Mouse (Mus musculus) monocyte, adult 5-6 weeks (primary cell): ENCODE measurements around the gene Fuom. TPM values are rescaled to one million over a fixed set of nuclear protein-coding genes. Genes with fewer than 3 reads are reported as not detected.

ENCODE experiments used
- ATAC-seq: fragments of 153-309, 156-312 bp; replicated peaks from 2 replicates; pipeline ENCODE4 v1.8.0; 2017; ENCODE audit warnings: mild to moderate bottlenecking; ENCODE audit not compliant: low TSS enrichment, insufficient number of reproducible peaks, severe bottlenecking, poor library complexity, low FRiP score
- total RNA-seq: library from RNA; stranded (forward); fragments of 200-1000, 200-491, 200-594 nt; gene quantifications from 3 replicates; pipeline ENCODE4 v1.2.3, GENCODE M21; 2017

Fuom gene
- total RNA-seq, 1 experiment from 2014 or later = 2.8 TPM

DNA sequence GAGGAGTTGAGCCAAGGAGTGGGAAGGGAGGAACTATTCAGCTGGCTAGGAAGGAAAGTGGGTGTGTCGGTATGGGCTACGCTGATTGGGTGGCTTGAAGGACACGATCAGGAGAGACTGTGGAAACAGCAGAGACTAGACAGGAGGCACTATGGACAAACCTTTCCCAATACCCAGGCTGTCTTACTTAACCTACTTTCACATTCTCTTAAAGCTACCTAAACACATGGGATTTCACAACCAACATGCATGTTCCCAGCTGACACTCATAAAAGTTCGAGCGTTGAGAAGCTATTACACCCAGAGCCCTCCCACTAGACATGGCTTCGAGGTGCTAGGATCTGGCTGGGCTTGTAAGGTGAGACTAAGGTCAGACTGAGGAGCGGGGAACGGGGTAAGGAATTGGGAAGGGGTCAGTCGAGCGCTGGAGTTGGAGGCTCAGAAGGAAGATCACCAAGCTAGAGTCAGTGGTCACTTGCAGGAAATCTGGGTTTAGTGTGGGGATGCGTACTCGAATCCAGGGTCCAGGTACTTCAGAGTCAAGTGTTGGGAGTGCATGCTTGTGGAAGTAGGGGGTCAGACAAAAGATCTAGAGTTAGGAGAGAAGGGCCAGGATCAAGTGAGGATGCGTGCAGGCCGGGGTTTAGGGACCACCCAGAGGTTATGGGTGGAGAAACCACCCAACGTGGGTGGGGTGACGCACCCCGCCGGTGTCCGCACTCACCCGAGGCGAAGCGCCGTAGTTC lies 13.5 kb upstream of the Fuom start, which contains the start of gene Paox:
Gene Paox (plus strand): TSS at position 217 of the 746 bp plus-strand sequence.
- ATAC-seq = peak; percentile 72

DNA sequence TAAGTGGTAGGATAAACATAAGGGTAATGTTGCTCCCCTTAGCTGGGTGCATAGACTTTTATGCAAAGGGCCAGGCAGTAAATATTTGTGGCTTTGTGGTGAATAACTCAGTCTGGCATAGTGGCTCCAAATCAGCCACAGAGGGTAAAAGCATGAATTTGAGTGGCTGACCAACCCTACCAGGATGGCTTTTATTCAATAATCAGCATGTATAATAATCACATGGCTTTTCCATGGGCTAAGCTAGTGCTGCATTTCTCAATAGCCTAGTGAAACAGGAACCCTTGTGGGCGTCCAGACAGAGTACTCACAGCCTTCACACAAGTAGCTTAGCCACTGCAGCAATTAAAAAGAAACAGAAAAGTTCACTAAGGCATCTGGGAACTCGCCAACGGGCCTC lies 9.7 kb upstream of the Fuom start:
- ATAC-seq = no peak

DNA sequence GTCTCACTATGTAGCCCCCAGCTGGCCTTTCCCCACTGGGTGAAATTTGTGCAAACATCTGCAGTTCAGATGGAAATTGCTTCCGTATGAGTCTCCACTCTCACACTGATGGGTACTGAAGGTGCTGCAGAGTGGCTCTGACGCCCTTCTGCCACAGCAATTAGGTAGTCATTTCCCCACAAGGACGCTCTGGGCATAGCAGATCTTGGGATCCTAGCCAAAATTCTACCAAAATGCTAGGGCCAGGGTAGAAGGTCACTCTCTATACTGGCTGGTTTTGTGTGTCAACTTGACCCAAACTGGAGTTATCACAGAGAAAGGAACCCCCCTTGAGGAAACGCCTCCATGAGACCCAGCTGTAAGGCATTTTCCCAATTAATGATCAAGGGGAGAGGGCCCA lies 1.8 kb upstream of the Fuom start:
- no peak for ATAC-seq

DNA sequence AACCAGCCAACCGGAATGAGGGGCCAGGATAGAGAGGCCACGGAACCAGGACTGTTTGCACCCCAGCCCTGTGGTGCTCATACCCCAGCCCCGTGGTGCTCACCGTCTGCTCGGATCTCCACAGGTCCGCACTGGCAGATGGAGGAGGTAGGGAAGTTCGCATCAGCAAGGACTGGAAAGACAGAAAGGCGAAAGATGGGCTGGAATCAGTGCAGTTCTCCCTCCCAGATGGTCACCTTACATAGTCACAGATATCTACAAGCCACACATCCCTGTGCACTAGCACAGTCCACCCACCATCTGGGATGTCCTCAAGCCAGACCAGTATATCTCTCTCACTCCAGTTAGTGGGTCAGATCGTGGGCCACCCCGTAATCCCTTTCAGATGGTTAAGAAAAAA lies 743 bp downstream of the Fuom start:
- ATAC-seq = no peak

DNA sequence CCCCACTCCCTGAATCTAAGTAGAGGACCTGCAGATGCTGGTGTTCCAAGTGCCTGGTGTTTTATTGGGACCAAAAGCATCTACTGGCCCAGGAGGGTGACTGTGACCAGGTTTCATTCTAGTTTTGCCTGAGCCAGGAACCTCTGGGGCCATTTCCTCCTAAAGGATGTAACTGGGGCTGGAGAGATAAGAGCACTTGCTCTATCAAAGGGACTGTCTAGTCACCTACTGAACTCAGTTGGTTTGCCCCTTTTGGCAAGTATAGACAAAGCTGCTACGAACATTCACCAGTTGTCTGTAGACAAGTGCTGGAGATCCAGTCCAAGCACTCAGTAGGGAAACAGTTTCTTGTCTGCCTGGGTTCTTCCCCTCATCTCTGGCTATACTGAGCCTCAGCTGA lies 3.8 kb downstream of the Fuom start:
- no peak for ATAC-seq

DNA sequence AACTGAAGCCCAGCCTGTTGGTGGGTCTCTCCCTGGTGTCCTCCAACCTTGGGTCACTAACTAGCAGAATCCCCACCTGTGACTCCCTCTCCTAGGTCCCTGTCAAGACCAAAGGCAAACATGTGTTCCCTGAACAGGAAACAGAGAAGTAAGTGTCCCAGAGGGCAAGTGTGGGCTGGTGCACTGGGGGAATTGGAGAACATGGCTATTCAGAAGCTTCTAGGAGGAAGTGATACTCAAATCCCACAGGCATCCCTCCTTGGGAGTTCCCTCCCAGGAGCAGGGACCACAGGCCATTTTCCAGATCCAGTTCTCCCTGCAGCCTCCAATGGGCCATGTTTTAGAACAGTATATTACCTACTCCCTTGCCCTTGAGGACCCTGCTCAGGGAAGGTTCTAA lies 6.2 kb downstream of the Fuom start:
- ATAC-seq = no peak

DNA sequence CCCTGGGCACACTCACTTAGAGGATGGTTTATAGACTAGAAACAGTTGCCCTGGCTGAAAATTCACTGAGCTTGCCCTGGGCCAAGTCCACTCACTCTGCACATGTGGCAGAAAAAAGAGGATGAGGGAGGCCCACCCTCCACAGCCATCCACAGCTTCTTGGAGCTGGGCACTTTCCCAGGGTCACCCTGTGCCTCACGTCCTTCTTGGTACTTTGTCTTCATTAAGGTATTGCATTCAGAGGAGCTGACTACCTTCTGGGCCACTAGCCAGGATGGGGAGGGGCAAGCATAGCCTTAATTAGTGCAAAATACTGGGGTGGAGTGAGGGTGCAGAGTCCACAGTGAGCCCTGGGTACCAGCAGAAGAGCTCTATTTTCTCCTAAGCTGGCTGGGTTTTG lies 6.7 kb downstream of the Fuom start:
- ATAC-seq = no peak

DNA sequence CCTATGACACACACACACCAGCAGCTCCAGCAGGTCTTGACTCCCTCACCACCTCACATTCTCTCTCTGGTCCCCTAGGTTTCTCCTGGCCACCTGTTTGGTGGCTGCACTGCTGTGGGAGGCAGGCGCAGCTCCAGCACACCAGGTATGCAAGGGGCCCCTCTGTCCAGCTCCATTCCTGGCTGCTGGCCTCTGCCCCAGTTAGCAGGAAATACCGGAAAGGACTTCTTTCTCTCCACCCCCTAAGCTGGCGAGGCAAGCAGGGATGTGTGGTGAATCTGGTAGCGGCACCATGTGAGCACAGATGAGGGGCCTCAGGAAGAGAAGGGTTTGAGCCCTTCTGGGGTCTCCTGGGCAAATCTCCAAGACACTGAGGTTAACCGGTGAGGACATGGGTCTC lies 7.3 kb downstream of the Fuom start:
- no peak for ATAC-seq

DNA sequence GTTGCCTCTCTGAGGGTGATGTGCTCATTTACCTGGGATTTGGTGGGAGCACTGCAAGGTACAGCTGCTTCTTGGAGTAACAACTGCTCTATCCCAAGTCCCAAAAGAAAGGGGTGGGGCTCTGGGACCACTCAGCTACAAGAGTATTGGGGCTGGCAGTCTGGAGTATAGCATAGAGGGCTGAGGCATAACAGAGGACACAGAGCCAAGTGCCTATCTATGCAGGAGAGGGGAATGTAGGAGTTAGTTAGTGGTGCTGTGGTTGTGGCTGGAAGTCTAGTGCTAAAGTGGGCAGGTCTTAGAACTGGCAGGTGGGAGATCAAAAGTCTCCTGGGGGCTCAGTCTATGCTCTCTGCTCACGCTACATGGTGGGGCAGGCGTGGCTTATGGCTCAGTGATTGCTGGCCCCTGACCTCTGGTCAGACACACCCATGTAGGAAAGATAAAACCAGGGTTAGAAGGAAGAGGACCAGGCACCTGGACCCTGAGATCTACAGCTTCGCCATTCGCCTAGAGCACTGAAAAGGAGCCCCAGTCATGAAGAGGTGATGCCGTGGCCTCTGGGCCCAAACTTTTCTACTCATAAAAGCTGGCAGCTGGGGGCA lies 9.2 kb downstream of the Fuom start, which contains the start of gene Prap1:
Gene Prap1 (plus strand): TSS at position 472 of the 605 bp plus-strand sequence.
- ATAC-seq = no peak

DNA sequence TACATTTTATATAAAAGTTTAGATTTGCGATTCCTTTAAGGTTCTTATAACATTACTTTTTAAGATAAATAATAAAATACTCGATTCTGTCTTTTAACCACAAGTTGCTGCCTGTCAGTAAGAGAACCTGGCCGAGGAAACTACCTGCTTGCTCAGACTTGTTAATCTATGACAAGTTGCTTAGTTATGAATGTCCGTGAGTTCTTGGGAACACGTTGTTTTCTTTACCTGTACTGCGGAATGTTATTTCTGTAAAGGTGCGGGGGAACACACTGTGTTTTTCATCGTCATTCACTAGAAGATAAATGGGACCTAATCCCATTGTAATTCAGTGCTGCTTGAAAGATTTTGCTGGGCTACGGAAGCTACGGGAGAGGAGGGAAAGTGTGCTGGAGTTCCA lies 11.6 kb downstream of the Fuom start:
- ATAC-seq = no peak

DNA sequence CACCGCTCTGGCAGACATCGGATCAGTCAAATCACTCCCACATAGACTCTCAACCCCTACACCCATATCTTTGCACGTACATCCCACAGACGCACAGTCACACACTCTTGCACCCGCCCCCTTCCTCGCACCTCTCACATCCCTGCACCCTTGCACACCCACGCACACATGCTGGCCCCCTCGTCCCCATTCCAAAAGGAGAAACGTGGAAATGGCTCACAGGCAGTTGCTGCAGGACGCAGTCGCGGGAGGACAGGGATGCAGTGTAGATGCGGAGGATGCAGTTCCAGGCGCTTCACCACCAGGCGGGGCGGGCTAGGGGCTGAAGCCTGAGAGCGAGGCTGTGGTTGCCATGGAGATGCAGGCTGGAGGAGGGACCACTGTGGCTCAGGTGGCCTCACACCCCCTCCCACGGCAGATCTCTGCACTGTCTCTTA lies 20.0 kb downstream of the Fuom start, which contains the start of gene Caly:
Gene Caly (minus strand): TSS at position 307 of the 437 bp plus-strand sequence.
- ATAC-seq = no peak

DNA sequence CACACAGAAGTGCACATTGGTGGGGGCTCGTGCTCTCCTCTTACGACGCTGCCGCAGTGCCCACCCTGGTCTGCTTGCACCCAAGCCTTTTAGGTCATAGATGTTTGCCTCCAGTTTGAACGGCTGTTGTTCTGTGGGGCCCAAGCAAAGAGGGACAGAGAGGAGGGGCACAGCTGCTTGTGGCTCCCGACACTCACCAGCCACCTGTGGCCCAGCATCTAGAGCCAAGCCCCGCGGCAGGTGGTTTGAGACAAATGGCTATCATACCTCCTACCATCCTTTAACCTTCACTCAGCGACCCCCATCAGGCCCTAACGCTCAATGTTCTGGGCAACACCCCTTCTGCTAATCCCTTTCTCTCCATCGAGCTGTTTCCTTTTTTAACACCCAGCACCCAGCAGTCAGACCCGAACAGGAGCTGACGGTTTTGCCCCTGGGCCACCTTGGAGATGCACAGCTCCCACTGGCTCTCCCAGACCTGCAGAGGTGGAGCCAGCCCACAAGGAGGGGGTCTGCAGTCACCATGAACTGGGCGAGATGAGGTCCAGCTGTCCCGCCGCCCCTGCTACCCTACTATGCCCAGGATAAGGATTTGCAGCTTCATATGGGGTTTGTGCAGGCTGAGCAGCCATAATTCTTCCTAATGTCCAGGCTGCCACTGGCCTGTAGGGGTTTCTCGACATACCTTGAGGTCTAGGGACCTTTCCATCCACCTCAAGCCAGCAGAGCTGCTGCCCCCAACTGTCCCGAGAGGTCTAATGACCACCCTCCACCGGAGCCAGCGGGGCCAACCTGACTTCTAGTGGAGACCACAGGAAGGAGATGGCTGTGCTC lies 20.6 kb downstream of the Fuom start:
- no peak for ATAC-seq

DNA sequence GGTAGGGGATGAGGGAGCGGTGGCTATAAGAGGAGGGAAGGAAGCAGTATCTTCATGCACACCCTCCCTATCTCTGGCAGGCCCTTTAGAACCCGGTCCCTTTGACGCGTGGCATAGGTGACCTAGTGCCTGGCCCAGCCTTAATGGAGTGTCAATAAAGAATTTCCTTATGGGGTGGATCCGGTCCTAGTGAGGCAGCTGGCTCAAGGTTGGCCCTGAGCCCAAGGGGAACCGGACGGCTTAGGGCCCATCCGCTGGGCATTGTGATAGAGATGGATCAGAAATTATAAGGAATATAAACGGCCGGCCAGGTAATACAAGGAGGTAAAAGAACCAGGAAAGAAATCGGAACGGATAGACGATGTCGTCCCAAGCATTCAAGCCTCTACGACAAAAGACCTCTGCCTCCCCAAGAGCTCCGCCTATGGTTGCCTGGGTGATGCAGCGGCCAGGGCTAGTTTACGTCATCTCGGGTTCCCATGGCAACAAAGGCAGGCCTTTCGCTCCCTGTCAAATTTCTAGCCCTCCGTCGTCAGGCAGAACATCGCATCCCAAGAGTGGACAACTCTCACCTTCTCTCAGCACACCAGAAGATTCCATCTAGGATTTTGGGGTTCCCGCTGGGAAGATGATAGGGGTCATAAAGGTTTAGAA lies 21.6 kb downstream of the Fuom start:
- ATAC-seq = no peak

DNA sequence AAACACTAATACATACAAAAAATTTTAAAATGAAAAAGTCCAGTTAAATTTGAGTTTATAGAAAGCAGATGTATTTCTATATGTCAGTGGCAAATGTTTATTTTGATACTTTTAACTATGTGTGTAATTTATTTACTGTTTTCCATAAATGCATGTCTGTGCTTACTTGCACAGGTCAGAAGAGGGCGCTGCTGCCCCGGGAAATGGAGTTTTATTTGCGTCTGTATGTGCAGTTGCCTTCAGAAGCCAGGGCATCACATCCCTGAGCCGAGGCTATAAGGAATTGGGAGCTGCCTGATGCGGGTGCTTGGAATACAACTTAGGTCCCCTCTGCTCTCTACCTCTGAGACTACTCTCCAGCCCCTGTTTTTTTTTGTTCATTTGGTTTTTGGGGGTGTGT lies 23.5 kb downstream of the Fuom start:
- 0 out of 2 replicates have a peak, but pooled peaks have one; percentile 41 for ATAC-seq

DNA sequence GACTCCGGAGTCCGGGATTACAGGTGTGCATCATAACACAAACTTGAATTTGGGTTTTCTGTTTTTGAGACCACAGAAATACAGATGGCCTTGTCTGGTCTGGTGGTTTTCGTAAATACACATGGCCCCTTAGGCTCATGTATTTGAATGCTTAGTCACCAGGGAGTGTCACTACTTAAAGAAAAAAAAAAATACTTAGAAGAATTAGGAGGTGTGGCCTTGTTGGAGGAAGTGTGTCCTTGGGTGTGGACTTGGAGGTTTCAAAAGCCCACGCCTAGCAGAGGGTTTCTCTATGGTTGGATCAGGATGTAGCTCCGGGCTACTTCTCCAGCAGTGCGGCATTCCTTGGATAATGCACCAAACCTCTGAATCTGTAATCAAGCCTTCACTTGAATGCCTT lies 24.5 kb downstream of the Fuom start:
- ATAC-seq = peak; percentile 51

DNA sequence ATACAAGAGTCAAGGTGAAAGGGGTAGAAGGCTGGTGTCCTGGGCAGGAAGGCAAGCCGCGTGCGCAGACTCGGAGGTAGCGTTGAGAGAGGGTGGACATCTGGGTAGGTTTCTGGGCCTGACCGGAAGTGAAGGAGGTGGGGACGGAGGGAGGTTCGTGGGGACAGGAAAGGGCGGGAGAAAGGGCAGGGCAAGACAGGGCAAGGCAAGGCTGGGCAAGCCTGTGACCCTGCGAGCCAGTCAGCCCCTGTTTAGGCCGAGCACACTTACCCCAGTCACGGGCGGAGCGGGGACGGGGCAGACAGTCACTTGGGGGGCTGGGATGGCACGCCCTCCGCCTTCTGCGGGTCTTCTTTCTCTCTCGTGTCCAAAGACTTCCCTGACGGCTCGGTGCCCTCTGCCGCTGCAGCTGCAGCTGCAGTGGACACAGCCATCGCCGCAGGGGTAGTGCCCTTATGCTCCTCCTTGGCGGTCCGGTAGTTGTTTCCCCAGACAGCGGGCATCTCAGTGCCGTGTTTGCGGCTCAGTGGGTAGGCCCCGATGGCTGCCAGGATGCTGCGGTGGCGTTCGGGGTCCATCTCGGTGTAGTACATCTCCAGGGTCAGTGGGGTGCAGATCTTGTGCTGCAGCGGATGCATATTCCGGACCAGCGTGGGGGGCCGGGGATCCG lies 32.1 kb downstream of the Fuom start:
- peak; percentile 57 for ATAC-seq

DNA sequence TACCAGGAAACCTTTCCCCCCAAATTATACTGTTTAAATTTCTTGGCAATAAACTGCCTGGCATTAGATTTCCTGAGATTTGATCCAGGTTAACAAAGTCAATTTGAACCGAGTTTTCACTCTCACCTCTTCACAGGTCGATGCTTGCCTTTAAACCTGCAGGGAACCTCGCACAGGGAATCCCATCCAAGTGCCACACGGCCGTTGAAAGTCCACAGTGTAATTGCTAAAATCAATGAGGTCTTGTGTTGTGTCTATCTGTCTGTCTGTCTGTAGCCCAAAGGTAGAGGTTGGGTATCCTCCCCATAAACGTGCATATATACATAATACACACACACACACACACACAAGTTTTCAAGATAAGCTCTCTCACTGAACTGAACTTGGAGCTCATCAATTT lies 34.8 kb downstream of the Fuom start:
- no peak for ATAC-seq

DNA sequence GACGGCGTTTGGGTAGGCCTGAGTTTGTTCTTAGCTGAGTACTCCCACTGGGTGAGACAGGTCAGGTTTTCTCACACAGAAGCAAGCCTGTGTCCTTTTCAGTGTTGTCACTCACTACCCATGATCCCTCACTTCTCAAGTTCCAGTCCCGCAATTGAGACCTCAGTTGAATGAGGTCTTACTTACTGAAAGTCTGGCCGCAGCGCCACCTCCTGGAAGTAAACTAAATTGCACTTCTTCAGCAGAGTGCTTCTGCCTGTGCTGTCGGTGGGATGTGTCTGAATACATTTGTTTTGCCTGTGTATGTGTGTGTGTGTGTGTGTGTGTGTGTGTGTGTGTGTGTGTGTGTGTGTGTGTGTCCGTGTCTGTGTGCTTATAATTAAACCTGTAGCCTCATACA lies 39.1 kb downstream of the Fuom start:
- ATAC-seq = peak; percentile 52; the same call in 1 of the 2 replicates
